Mouse (Mus musculus): ENCODE results near the gene Osgin1. TPM values are rescaled to one million over a fixed set of nuclear protein-coding genes. Genes with fewer than 3 reads are reported as not detected.

Osgin1 gene
- polyA plus RNA-seq, 1 experiment, result 115 TPM

- Histone ChIP-seq H3K4me3 (ENCODE audit: insufficient read depth, low read depth, low read length) (no peak overlapping the region), H3K36me3 (ENCODE audit: control insufficient read depth, insufficient read depth, low read length) (no peaks in the 10 kb centered on the region), H3K27ac (ENCODE audit: insufficient read depth, low read depth, low read length) (no peak overlapping the region), H3K27me3 (replicated peaks; ENCODE audit: control insufficient read depth, insufficient read depth, low read length) (no peaks in the 10 kb centered on the region), H3K4me1 (ENCODE audit: control insufficient read depth, insufficient read depth, low read length) (no peaks in the 10 kb centered on the region)
- TF ChIP-seq POLR2A (IDR thresholded peaks at IDR 0.05; ENCODE audit: low read depth, low read length) (no peak), CTCF (conservative IDR thresholded peaks at IDR 0.05; ENCODE audit: insufficient read depth, insufficient read length, low read depth, low read length) (no peak)
- WGBS, result 84% methylated on average over 8 of the region's 8 CpGs
- no peak for DNase-seq
These were observed 34.2 kb downstream of the Osgin1 start for GRCm38 (mm10) chr8:119468091-119468490.

GRCm38 (mm10) chr8:119478684-119479083 is 44.8 kb downstream of the Osgin1 start:
- Histone ChIP-seq H3K36me3 (ENCODE audit: control insufficient read depth, insufficient read depth, low read length) (no peaks in the 10 kb centered on the region), H3K27me3 (replicated peaks; ENCODE audit: control insufficient read depth, insufficient read depth, low read length) (no peaks in the 10 kb centered on the region), H3K4me3 (ENCODE audit: insufficient read depth, low read depth, low read length) (no peak overlapping the region), H3K4me1 (ENCODE audit: control insufficient read depth, insufficient read depth, low read length) (no peaks in the 10 kb centered on the region), H3K27ac (ENCODE audit: insufficient read depth, low read depth, low read length) (no peak overlapping the region)
- TF ChIP-seq POLR2A (IDR thresholded peaks at IDR 0.05; ENCODE audit: low read depth, low read length), result no peak
- no peak for TF ChIP-seq CTCF (conservative IDR thresholded peaks at IDR 0.05; ENCODE audit: insufficient read depth, insufficient read length, low read depth, low read length)
- 22% methylated on average over 5 of the region's 5 CpGs for WGBS
- DNase-seq, result no peak

GRCm38 (mm10) chr8:119484145-119484896 is 50.4 kb downstream of the Osgin1 start:
- Histone ChIP-seq H3K4me1 (ENCODE audit: control insufficient read depth, insufficient read depth, low read length) (no peaks in the 10 kb centered on the region), H3K4me3 (ENCODE audit: insufficient read depth, low read depth, low read length) (no peak overlapping the region), H3K27ac (ENCODE audit: insufficient read depth, low read depth, low read length) (no peak overlapping the region), H3K36me3 (ENCODE audit: control insufficient read depth, insufficient read depth, low read length) (no peaks in the 10 kb centered on the region), H3K27me3 (replicated peaks; ENCODE audit: control insufficient read depth, insufficient read depth, low read length) (no peaks in the 10 kb centered on the region)
- TF ChIP-seq POLR2A (IDR thresholded peaks at IDR 0.05; ENCODE audit: low read depth, low read length), result no peak
- no peak for TF ChIP-seq CTCF (conservative IDR thresholded peaks at IDR 0.05; ENCODE audit: insufficient read depth, insufficient read length, low read depth, low read length)
- 85% methylated on average over 11 of the region's 11 CpGs for WGBS
- no peak for DNase-seq

DNA sequence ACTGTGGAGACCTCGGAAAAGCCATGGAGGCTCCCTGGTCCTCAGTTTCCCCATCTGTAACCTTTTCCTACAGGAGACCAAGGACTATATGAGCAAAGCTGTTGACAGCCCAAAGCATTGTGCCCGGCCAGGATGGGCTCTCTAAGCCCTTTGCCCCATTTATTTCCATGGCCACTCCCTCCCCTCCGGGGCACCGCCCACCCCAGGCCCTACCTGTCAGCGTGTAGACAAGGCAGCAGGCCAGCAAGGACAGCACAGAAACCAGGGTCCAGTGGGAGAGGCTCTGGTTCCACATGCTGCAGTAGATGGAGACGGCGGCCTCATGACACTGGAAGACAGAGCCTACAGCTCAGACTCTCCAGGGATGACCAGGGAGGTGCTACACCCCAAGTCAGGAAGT is 53.2 kb downstream of the Osgin1 start:
- Histone ChIP-seq H3K36me3 (ENCODE audit: control insufficient read depth, insufficient read depth, low read length) (no peaks in the 10 kb centered on the region), H3K4me1 (ENCODE audit: control insufficient read depth, insufficient read depth, low read length) (peaks cover 7% of the 10 kb centered on the region), H3K4me3 (ENCODE audit: insufficient read depth, low read depth, low read length) (no peak overlapping the region), H3K27ac (ENCODE audit: insufficient read depth, low read depth, low read length) (no peak overlapping the region), H3K27me3 (replicated peaks; ENCODE audit: control insufficient read depth, insufficient read depth, low read length) (no peaks in the 10 kb centered on the region)
- TF ChIP-seq POLR2A (IDR thresholded peaks at IDR 0.05; ENCODE audit: low read depth, low read length) (no peak), CTCF (conservative IDR thresholded peaks at IDR 0.05; ENCODE audit: insufficient read depth, insufficient read length, low read depth, low read length) (no peak)
- WGBS, result 74% methylated on average over 7 of the region's 7 CpGs
- peak; percentile 18 for DNase-seq

Other genes starting within 250 kb of the Osgin1 start
- 161 and 203 TPM in 2 replicates for gene Hsbp1, start 89.6 kb upstream of the Osgin1 start, polyA plus RNA-seq (2012; rRNA removed)
- gene Mlycd, start 39.2 kb upstream of the Osgin1 start, polyA plus RNA-seq (2012; rRNA removed), result 48.2 and 55.6 TPM in 2 replicates
- 0.07 and 0.11 TPM in 2 replicates for gene Necab2, start 12.6 kb downstream of the Osgin1 start, polyA plus RNA-seq (2012; rRNA removed)
- 0.08 TPM in 1 of 2 replicates, not detected in the other for gene Slc38a8, start 67.6 kb downstream of the Osgin1 start, polyA plus RNA-seq (2012; rRNA removed)
- gene Mbtps1, start 124.6 kb downstream of the Osgin1 start, polyA plus RNA-seq (2012; rRNA removed), result 58.0 and 67.3 TPM in 2 replicates
- gene Hsdl1, start 141.1 kb downstream of the Osgin1 start, polyA plus RNA-seq (2012; rRNA removed), result 20.0 and 23.1 TPM in 2 replicates
- 0.42 and 0.57 TPM in 2 replicates for gene Dnaaf1, start 141.1 kb downstream of the Osgin1 start, polyA plus RNA-seq (2012; rRNA removed)
- gene Taf1c, start 171.1 kb downstream of the Osgin1 start, polyA plus RNA-seq (2012; rRNA removed), result 10.2 and 12.8 TPM in 2 replicates
- gene Adad2, start 178.6 kb downstream of the Osgin1 start, polyA plus RNA-seq (2012; rRNA removed), result not detected in 2 replicates
- 0.56 and 0.58 TPM in 2 replicates for gene Kcng4, start 201.6 kb downstream of the Osgin1 start, polyA plus RNA-seq (2012; rRNA removed)
- 8.4 and 11.8 TPM in 2 replicates for gene Wfdc1, start 232.2 kb downstream of the Osgin1 start, polyA plus RNA-seq (2012; rRNA removed)